Mouse (Mus musculus) left cerebral cortex, postnatal 25 days (tissue): ENCODE measurements around the gene Dis3. TPM values are rescaled to one million over a fixed set of nuclear protein-coding genes. Genes with fewer than 3 reads are reported as not detected.
"Not testable (repeated sequence)": the region's sequence is repeated elsewhere in the genome, so short reads cannot be mapped to it uniquely, and the experiment has no call there.

Source experiments
- DNase-seq, 2 experiments: peaks; one replicate each; pipeline ENCODE4 v3.0.0; 2022; ENCODE audit warnings: low spot score in 2 of 2, mixed read lengths in 1 of 2
- intact Hi-C: fragments of 180-260 bp; cut with DNase I; formaldehyde crosslinking; loops from one replicate; pipeline ENCODE4 v1.15.1; 2025
- total RNA-seq, 2 experiments: library from RNA; stranded (reverse); gene quantifications; 2 replicates each; pipeline ENCODE4 v1.2.3; 2021

Dis3 gene
- total RNA-seq, 2 experiments from 2014 or later = 16.1 to 16.7 TPM

DNA sequence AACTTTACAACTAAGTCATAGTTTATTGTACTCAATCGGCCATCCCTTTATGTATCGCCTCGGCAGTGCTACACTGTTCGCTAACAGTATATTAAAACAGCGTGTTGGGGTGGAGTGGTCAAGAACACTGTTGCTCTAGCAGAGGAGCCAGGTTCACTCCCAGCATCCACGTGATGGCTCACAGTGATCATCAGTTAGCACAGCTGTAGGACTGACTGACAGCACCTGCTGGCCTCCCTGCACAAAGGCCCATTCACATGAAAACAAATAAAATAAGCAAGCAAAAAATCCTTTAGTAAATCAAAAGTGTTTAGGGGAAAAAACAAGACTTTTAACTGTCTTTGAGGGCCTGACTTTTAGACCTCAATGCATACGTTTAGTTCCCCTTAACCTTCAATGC lies 10.6 kb downstream of the Dis3 start:
- intact Hi-C loops = no loop called here
- DNase-seq = no peak

DNA sequence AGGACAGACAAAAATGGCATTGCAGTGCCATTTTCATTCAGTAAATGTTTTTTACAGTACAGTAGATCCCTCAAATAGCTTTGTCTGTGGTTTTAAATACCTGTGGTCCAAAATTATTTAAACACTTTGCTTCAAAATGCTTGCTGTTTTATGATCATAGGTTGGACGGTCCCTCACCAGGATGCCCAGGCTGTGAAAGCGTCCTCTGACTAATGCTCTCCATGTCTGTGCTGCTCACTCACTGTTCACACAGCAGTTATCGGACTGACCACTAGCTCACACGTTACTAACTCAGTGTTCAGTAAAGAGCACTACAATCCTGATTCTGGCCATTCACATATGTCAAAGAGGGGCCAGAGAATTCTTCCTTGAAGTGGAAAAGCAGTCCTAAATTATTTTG lies 28.4 kb downstream of the Dis3 start:
- no peak for DNase-seq
- intact Hi-C loops = no loop called here

DNA sequence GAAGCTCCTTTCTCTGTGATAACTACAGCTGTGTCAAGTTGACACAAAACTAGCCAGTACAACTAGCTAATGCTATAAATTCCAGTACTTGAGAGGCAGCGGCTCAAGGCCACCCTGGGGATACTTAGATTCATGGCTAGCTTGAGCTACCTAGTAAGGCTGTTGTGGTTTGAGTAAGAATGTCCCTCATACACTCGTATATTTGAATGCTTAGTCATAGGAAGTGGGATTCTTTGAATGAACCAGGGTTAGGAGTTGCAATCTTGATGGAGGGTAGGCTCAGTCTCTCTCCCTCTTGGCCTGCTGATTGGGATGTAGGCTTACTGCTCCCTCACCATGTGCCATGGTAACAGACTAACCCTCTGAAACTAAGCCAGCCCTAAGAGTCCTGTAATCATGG lies 36.5 kb downstream of the Dis3 start:
- DNase-seq = no peak
- intact Hi-C loops = no loop called here

DNA sequence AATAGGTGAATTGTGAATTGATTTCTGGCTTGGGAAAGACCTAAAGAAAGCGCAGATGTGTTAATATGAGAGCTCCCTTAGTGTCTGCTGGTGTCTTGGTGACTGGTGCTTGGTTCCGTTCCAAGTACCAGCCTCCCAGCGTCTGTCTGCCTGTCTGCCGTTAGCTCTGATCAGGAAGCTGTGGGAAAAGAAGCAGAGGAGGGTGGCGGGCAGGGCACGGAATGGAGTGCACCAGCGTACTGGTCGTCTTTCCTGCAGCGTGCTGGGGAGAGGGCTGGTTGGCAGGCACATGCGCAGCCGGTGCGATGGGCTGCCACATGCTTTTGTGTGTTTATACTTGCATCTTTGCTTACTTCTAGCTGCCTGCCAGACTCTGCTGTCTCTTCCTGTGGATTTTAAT lies 39.0 kb downstream of the Dis3 start:
- intact Hi-C loops = no loop called here
- peak; percentile 30 to 39 for DNase-seq

DNA sequence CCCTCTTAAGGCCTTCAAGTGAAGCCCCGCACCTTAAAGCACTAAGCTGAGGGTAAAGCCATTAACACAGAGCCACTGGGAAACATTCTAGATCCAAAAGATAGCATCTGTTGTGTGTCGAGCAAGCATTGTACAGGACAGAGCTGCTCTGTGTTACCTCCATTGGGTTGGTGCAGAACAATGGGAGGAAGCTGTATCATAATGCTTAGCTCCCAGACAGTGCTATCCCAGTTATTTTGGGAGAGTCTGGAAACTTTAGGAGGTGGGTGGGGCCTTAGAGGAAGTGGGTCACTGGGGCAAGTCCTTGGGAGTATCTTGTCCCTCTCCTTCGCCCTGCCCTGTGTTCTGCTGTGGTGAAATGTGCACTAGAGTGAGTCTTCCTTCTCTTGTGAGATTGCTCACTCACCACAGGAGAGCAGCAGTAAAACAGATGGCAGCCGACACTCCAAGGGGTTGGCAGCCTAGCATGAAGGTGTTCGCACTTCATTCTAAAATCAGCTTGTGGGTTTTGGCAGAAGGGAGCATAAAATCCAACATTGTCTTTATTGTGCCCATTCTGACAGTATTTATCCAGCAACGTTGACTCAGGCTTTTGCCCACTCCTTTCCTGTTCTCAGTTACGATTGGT lies 40.5 kb downstream of the Dis3 start:
- peak in 1 of 2 experiments; percentile 80 for DNase-seq
- intact Hi-C loops = no loop called here

DNA sequence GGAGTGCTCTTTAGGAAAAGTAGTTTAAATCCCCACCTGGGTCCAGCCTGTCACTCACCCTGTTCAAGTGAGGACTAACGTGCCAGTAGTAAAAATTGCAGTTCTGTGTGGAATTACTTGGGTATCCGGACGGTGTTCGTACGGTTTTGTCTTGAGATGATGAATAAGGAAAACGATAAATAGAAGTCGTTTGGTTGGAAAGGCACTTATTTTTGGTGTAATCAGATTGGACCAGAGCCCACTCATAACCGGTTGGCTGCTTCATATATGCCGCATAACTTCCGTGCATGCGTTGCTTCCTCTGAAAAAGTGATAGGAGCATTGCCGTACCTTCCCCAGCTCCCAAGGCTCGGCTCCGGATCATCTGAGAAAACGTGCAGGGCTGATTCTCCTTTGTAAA lies 52.8 kb downstream of the Dis3 start:
- intact Hi-C loops = loop anchor here (2.0 kb wide), 1 partner anchor 52 kb away; the partner anchor contains the start of genes Dis3 and Pibf1
- no peak for DNase-seq

DNA sequence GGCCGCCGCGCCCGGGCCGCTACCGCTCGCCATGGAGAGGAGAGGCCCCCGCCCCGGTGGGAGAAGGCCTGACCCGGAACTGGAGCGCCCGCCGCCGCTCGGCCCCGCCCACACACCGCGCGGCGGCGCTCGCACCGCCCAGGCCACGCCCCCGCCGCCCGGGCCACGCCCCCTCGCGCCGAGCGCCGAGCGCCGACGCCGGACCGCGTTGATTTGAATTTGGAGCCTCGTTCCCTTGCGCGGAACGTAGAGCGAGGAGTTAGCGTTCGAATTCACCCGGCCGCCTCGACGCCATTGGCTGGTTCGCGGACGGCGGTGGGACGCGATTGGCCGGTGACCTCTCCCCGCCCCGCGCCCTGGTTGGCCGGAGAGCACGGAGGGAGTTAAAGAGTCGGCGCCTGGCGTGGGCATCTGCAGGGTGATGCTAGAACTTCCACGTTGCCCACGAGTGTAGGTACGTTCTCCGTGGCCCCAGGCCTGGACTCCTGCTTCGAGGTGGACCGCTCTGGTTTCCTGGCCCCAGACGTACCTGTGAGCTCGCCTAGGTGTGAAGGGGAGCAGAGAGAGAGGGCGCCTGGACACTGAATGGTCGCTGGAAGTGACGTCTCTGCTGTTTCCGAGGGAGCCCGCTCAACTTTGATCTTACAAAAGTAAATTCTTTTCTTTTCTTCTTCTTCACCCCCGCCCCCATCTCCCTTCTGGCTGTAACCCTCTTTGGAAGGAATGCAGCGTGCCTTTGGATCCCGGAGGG lies 53.4 kb downstream of the Dis3 start, which contains the start of the genes Mzt1 and Bora:
Mzt1 (minus strand) TSS at position 104 of the 751 bp plus-strand sequence.
Bora (plus strand) TSS at position 192 of the 751 bp plus-strand sequence.
- intact Hi-C loops = loop anchor here (2.0 kb wide), 1 partner anchor 53 kb away; the partner anchor contains the start of genes Dis3 and Pibf1
- DNase-seq = peak; percentile 88 to 94

DNA sequence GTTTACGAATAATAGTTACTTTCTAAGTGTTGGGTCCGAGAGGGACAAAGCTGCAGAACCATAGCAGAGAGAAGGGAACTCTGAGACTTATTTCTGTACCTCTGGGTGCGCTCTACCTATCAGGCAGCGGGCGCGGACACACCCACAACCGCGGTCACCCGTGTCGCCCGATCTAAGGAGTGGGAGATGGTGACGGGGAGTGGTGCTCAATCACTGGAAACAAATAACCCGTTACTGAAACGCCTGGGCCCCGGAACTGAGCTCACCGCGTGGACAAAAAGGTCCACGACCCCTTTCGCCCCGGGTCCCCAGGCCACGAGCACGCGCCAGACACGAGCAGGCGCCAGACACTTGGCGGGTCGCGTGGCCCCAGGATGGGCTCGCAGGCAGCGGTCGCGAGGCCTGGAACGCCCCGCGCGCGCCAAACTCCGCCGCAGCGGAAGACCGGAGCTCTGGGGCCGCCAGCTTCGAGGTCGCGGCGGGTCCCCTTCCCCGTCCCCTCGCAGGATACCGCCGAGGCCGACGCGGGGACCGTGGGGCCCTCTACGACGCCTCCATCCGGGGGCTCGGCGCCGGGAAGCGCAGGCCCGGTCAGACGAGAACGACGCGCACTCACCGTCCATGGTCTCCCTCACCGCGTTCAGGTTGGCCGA lies 54.1 kb downstream of the Dis3 start:
- DNase-seq = no peak
- intact Hi-C loops = loop anchor here (2.0 kb wide), 1 partner anchor 53 kb away; the partner anchor contains the start of genes Dis3 and Pibf1

DNA sequence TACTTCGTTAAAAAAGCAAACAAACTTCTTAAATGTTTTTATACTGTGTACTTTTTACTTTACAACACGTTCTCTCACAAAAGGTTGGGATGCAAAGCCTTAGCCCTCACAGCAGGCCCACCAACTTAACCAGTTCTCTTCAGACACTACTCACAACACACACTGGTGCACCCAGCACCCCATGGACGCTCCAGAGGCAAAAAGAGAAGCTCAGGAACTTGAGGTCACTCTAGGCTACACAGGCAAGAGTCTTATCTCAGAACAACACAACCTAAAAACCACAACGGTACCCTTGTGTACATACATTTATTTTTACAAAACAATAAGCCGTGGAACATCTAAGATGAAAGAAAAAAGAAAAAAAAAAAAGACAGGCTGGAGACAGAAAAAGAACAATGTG lies 54.9 kb downstream of the Dis3 start:
- intact Hi-C loops = no loop called here

DNA sequence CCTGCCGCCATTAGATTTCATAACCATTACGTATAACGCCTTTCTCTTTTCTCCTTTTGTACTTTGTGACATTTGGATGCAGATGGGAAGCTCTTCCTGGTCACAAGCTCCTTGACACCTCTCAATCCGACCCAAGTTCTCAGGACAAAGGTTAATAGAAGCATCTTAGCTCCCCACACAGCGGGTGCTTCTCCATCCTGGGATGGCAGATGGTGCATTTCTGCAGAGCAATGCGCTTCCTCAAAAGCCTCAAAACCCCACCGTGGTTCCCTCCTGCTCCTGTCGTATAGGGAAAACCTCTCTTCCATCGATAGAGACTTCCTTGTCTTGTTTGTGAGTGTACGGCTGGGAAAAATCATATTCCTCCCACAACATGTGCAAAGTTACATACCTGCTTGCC lies 55.5 kb downstream of the Dis3 start:
- no peak for DNase-seq
- intact Hi-C loops = no loop called here

More for the DNA sequence above, 54.9 kb downstream of the Dis3 start:
- no peak for DNase-seq

DNA sequence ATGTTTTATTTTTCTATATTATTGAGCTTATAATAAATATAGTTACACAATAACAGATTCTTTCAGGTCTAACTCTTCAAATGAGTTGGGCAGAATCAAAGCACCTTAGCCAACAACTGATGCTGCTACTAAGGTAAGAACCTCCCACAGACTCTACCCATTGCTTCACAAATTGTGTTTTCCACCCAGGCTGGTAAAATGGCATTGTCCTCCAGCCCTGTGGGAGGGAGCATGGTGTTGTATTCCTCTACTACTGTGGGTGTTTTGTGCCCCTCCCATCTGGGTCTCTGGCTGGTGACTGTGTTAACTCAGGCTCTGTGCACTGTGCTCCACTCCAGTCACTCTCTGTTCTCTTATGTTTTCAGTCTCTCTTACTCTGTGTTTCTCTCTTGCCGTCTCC lies 56.1 kb downstream of the Dis3 start:
- intact Hi-C loops = no loop called here
- no peak for DNase-seq

DNA sequence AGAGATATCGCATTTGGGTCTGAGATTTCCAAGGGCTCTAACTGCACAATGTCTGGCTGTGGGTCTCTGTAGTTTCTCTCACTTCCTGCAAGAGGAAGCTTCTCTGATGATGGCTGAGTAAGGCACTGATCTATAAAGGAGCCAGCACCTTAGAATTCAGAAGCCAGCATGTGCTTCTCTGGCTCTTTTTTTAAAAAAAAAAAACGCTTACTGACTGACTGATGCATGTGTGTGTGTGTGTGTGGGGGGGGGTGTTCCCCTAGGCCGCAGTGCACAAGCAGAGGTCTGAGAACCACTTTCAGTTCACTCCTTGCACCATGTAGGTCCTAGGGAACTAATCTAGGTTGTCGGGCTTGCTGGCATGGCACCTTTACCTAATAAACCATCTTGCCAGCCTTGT lies 58.2 kb downstream of the Dis3 start:
- intact Hi-C loops = no loop called here
- no peak for DNase-seq

DNA sequence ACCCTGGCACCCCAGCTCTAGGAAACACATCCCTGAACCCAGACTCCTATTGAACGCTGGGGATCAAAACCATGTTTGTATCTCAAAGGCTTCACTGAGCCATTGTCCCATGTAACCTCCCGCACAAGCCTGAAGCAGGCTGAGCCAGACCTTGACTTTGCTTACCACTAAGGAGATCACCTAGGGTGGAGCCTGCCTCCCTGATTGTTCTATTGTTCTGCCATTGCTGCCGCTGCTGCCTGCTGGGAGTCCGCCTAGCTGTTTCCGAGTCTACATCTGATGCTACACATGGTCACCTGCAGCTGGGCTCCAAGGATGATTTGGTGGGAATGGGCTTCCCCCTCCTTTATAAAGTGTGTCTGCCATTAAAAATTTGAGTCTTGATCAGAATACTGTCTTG lies 60.3 kb downstream of the Dis3 start:
- intact Hi-C loops, DNase-seq: not testable (repeated sequence)

DNA sequence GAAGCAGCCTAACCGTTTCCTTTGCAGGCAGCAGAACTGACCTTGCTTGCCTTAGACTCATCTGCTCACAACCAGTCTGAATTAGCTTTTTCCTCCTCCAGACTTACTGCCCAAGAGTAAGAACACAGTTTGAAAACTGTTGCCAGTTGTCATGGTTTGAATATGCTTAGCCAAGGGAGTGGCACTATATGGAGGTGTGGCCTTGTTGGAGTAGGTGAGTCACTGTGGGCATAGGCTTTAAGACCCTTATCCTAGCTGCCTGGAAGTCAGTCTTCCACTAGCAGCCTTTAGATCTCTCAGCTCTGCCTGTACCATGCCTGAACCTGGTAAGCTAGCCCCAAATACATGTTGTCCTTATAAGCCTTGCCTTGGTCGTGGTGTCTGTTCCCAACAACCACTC lies 61.9 kb downstream of the Dis3 start:
- no peak for DNase-seq
- intact Hi-C loops = no loop called here

DNA sequence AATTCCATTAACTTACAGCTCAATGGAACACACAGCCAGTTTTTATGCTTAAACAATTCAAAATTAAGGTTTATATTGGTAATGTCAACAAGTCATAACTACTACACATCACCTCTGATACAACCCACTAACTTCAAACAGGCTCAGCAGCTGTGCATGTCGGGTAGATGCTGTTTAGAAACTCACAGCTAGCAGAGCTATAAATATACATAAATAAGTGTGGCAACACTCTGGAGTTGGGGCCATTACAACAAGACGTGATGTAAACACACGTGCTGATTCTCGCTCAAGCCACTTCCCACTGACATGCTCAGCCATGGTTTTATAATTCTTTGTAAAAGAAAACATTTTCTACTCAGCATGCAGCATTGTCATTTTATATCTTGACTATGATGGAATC lies 63.5 kb downstream of the Dis3 start:
- DNase-seq = no peak
- intact Hi-C loops = no loop called here

DNA sequence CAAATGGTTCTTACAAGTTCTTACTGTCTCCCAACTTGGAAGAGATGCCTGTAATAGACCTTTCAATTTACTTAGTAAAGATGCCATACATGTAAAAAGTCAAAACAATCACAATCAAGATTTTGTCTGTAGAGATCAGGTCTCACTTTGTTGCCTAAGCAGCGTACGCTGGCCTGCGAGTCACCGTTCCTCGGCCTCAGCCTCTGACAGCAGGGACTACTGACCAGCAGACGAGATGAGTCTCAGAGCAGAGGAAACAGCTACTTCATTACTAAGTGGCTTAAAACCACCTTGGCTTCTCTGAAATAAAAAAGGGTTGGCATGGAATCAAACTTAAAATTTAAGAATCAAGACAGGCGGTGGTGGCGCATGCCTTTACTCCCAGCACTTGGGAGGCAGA lies 64.7 kb downstream of the Dis3 start:
- DNase-seq, intact Hi-C loops: not testable (repeated sequence)

DNA sequence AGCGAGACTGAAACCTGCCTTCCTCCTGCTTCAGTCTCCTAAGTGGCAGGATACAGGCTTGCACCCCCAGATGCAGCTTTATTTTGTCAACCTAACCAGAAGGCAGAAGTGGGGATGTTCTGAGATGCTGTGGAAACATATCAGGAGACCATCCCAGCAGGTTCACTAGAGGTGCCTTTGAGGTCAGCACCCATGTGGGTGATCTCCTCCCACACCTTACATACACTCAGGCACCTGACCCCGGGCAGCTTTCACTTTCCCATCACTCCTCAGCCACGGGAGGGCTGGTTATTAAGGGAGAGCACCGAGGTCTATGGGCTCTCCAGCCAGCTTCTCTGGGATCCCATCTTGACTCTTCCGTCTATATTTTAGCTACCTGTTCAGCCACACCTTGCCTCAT lies 67.0 kb downstream of the Dis3 start:
- intact Hi-C loops = no loop called here

DNA sequence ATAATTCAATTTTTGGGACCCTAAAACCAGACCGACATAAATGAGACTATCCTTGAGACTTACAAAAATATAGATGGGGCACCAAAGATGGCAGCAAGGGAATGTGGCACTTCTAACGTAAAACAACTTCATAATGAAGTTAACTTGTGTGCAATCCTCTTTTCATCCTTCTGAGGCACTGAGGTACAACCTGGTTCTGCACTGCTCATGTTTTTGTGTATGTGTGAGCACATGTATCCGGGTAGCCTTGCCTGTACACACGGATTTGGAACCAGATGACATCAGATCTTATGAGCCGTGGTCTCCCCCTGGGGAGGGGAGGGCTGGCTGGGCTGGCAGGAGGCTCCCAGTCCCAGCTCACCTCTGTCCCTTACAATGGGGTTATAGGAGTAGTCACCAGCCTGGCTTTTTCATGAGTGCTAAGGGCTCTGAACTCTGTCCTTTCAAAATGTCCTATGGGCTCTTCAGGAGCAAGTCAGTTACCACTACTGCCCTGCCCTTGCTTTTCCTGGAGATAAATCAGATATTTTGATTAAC lies 68.2 kb downstream of the Dis3 start:
- intact Hi-C loops = no loop called here
- DNase-seq = no peak

More for the DNA sequence above, 67.0 kb downstream of the Dis3 start:
- DNase-seq = no peak

DNA sequence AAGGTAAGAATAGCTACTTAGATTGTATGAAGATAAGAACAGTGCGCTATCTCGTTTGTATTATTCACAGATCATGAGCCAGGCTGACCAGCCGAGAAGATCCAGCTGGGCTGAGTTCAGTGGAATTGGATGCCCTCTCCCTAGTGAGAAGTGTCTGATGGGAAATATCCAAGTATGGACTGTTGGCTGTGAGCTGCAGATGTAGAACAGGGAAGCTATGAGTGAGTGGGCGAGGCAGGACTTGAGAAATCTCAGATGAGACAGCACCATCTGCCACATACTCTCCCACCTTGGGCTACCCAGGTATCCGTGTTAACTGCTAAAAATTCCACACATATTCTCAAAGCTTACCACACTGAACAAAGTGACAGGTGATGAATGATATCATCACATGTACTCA lies 69.6 kb downstream of the Dis3 start:
- intact Hi-C loops = loop anchor here (10.0 kb wide), 1 partner anchor 1465 kb away; no protein-coding TSS in a partner anchor
- peak in 1 of 2 experiments; percentile 56 for DNase-seq
